Mouse (Mus musculus) hindbrain, embryonic 11.5 days (tissue): ENCODE measurements around the gene Cd24a. TPM values are rescaled to one million over a fixed set of nuclear protein-coding genes. Genes with fewer than 3 reads are reported as not detected.

ENCODE experiments used
- ATAC-seq: fragments of 200-750 bp; cut with Nextera tagmentation; 2 replicates; pipeline ENCODE4 v1.8.0; 2017; ENCODE audit warnings: mild to moderate bottlenecking, moderate TSS enrichment, moderate library complexity; ENCODE audit not compliant: low FRiP score
- DNase-seq: peaks from one replicate; pipeline ENCODE4 v3.0.0-alpha.2; 2015; ENCODE audit warnings: low spot score
- H3K27ac ChIP-seq: fragments of 300-500 bp; sonication (generic); 2 replicates; pipeline ENCODE4 v1.5.1; 2014; ENCODE audit warnings: mild to moderate bottlenecking, low read depth, low read length
- H3K27me3 ChIP-seq: fragments of 300-500 bp; sonication (generic); 2 replicates; pipeline ENCODE4 v1.6.1; 2014; ENCODE audit warnings: mild to moderate bottlenecking, low read length, moderate library complexity, mixed read lengths; ENCODE audit not compliant: control insufficient read depth, insufficient read depth
- H3K36me3 ChIP-seq: fragments of 300-500 bp; sonication (generic); 2 replicates; pipeline ENCODE4 v1.6.1; 2014; ENCODE audit warnings: mild to moderate bottlenecking, low read length, moderate library complexity, mixed read lengths; ENCODE audit not compliant: control insufficient read depth, insufficient read depth
- H3K4me1 ChIP-seq: fragments of 300-500 bp; sonication (generic); replicated peaks from 2 replicates; pipeline ENCODE4 v1.6.1; 2014; ENCODE audit warnings: low read length, mixed read lengths; ENCODE audit not compliant: control insufficient read depth, insufficient read depth
- H3K4me2 ChIP-seq: fragments of 300-500 bp; sonication (generic); replicated peaks from 2 replicates; pipeline ENCODE4 v1.6.1; 2014; ENCODE audit warnings: mild to moderate bottlenecking, low read depth, low read length
- H3K4me3 ChIP-seq: fragments of 300-500 bp; sonication (generic); 2 replicates; pipeline ENCODE4 v1.5.1; 2014; ENCODE audit warnings: low read depth, low read length
- H3K9ac ChIP-seq: fragments of 300-500 bp; sonication (generic); 2 replicates; pipeline ENCODE4 v1.6.1; 2014; ENCODE audit warnings: low read depth, low read length
- H3K9me3 ChIP-seq: fragments of 300-500 bp; sonication (generic); 2 replicates; pipeline ENCODE4 v1.6.1; 2016; ENCODE audit warnings: low read length; ENCODE audit not compliant: control insufficient read depth
- WGBS: fragments of 180-500 bp; shearing (Covaris S2); extraction: QIAGEN DNeasy Blood & Tissue Kit; methylation state at CpG from one replicate; pipeline ENCODE4 v1.1.7; 2014; 5-methylcytosine and 5-hydroxymethylcytosine counted together
- polyA plus RNA-seq: library from polyadenylated mRNA; unstranded; fragments of >200 nt; fragmentation: Nextera tagmentation; extraction: Ambion mirVana; gene quantifications from 2 replicates; pipeline ENCODE4 v1.2.1, GENCODE M21; 2014

Cd24a gene
- polyA plus RNA-seq, 1 experiment from 2014 or later, result 816 TPM

DNA sequence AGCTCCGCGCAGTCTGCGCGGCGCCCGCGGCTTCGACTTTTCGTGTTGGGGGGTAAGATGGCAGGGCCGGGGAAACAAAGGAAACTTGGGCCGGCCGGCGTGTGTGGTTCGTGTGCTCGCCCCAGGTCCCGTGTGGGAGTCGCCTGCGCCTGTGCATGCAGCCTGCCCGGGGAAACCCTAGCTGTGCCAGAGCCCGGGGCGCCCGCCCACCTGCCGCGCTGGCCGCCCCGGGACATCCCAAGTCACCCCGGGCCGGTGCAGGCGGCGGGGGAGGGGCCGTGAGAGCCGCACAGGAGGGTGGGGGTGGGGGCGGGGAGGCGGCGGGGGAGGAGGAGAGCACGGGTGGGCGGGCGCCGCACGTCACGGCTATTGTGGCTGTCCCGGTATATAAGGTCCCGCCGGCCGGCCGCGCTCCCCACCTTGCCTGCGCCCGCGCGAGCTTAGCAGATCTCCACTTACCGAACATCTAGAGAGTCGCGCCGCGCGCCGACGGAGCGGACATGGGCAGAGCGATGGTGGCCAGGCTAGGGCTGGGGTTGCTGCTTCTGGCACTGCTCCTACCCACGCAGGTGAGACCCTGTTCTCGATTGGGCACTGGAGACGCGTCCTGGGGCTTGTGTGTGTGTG is 783 bp downstream of the Cd24a start:
- peak overlapping the region; percentile 98 for H3K27ac ChIP-seq
- peak overlapping the region; percentile 99 for H3K9ac ChIP-seq
- peak; percentile 88 for ATAC-seq
- peaks cover 3% of the 10 kb centered on the region; the same call in 1 of the 2 replicates for H3K4me1 ChIP-seq
- no peaks in the 10 kb centered on the region for H3K27me3 ChIP-seq
- 0% methylated on average over 50 of the region's 65 CpGs for WGBS
- H3K36me3 ChIP-seq, result no peaks in the 10 kb centered on the region
- peak; percentile 90 for DNase-seq
- H3K4me3 ChIP-seq, result peak overlapping the region; percentile 89
- H3K9me3 ChIP-seq, result no peaks in the 10 kb centered on the region
- H3K4me2 ChIP-seq, result peak overlapping the region; percentile 85

DNA sequence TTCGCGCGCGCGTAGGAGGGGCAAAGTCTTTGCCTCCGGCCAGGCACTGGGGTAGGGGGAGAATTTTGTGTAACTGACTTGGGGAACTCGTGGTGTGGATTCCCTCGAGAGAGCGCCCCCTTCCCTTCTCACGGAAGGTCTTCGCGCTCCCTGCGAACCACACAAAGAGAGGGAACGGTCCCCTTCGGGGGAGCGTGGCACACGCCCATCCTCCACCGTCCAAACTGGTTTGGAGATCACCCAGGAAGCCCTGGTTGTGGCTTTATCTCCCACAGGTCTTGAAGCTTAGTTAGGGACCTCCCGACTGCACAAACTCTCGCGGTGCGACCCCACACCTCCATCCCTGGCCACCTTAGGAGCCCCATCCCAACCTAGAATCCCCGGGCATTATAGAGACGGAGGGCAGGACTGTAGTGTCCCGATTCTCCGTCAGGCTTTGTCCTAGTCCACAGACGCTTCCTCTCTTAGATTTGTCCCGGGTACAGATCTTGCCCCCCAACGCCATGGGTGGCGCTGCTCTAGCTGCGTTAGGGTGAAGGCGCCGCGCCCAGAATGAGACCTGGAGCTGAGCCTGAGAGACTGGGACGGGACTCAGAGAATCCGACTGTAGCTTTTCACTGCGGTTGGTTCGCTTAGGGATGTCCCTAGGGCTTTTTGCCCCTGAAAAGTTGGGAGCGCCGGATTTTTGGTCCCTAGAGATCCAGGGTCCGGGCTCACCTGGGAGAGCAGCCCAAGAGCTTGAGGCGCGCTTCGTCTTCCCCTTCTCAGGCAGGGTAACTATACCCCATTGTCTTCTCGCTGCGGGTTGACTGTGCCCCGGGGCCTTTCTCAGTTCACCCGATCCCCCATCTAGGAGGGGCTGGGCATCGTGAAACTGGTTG is 1.5 kb downstream of the Cd24a start:
- peak; percentile 39 for ATAC-seq
- peak overlapping the region; percentile 99 for H3K9ac ChIP-seq
- H3K9me3 ChIP-seq, result no peaks in the 10 kb centered on the region
- H3K4me1 ChIP-seq, result peaks cover 3% of the 10 kb centered on the region; the same call in 1 of the 2 replicates
- H3K4me3 ChIP-seq, result peak overlapping the region; percentile 89
- H3K27me3 ChIP-seq, result no peaks in the 10 kb centered on the region
- WGBS, result under 1% methylated on average over 48 of the region's 49 CpGs
- H3K27ac ChIP-seq, result peak overlapping the region; percentile 98
- peak overlapping the region; percentile 85 for H3K4me2 ChIP-seq
- H3K36me3 ChIP-seq, result no peaks in the 10 kb centered on the region
- peak; percentile 80 for DNase-seq

DNA sequence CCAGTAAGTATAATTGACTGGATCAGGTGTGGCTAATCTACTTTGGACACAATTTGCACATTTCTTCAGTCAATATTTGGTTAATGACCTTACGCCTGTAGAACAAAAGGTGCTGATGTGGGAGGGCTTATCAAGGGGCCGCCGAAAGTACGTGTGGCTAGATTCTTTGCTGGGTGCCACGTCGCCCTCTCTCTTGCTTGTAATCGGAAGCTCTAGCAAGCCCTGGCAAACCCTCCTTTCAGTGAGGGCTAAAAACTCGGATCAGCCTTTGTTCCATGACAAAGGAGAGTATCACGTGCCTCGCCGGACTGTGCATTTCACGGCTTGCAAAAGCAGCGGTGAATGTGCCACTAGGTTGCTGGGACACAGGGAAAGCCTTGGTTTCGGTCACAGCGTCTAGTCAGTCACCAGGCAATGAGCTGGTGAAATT is 2.6 kb downstream of the Cd24a start:
- under 1% methylated on average over 15 of the region's 15 CpGs for WGBS
- no peaks in the 10 kb centered on the region for H3K36me3 ChIP-seq
- peak overlapping the region; percentile 98 for H3K27ac ChIP-seq
- DNase-seq (peak; percentile 88), ATAC-seq (peak; percentile 53)
- H3K4me3 ChIP-seq, result peak overlapping the region; percentile 89
- H3K9me3 ChIP-seq, result no peaks in the 10 kb centered on the region
- peak overlapping the region; percentile 99 for H3K9ac ChIP-seq
- H3K4me1 ChIP-seq, result peaks cover 3% of the 10 kb centered on the region; the same call in 1 of the 2 replicates
- H3K27me3 ChIP-seq, result no peaks in the 10 kb centered on the region
- peak overlapping the region; percentile 85 for H3K4me2 ChIP-seq

DNA sequence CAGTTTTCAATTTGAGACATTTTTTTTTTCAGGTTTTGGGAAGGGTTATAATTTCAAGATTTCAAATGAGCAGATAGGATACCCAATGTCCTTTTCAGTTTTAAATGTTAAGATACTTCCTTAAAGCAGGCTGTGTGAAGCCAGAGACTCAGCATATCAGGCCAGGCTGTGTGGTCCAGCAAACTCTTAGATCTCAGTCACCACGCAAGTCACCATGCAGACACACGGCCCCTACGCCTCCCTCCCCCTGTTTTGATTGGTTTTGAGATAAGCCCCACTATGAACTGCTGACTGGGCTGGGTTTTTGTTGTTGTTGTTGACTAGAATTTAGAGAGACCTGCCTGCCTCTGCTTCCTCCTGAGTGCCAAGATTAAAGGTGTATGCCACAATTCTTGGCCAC is 3.2 kb downstream of the Cd24a start:
- H3K27ac ChIP-seq, result peak overlapping the region; percentile 98
- H3K9ac ChIP-seq, result peak overlapping the region; percentile 99
- H3K36me3 ChIP-seq, result no peaks in the 10 kb centered on the region
- no peak for DNase-seq
- peak overlapping the region; percentile 89 for H3K4me3 ChIP-seq
- peak overlapping the region; percentile 85 for H3K4me2 ChIP-seq
- no peaks in the 10 kb centered on the region for H3K9me3 ChIP-seq
- H3K27me3 ChIP-seq, result no peaks in the 10 kb centered on the region
- WGBS, result 70% methylated on average over 3 of the region's 3 CpGs
- no peak for ATAC-seq
- peaks cover 3% of the 10 kb centered on the region; the same call in 1 of the 2 replicates for H3K4me1 ChIP-seq

DNA sequence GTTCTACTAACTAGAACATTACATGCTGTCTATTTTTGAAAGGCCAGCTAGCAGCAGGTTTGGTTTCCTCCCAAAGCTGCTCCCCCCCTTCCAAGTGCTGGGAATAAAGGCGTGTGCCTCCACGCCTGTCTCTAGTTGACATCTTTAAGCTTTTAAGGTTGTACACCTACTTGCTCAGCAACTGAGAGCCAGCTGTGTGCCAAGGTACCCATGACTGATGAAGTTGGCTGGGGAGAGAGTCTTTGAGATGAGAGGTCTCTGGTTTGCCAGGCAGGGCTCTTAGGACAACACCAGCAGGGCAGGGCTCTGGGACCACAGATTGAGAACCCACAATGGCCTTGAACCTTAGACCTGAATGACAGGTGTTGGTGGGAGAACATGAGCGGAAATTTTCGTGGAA is 6.5 kb downstream of the Cd24a start:
- H3K9me3 ChIP-seq, result no peaks in the 10 kb centered on the region
- ATAC-seq, result no peak
- no peaks in the 10 kb centered on the region for H3K4me1 ChIP-seq
- no peak overlapping the region for H3K4me3 ChIP-seq
- no peaks in the 10 kb centered on the region for H3K36me3 ChIP-seq
- no peak overlapping the region for H3K9ac ChIP-seq
- no peaks in the 10 kb centered on the region for H3K27me3 ChIP-seq
- no peak overlapping the region for H3K27ac ChIP-seq
- no peak for DNase-seq
- WGBS, result 95% methylated on average over 4 of the region's 4 CpGs
- H3K4me2 ChIP-seq, result no peak overlapping the region

- no peak for DNase-seq
- Histone ChIP-seq H3K27me3 (no peaks in the 10 kb centered on the region), H3K4me3 (no peak overlapping the region), H3K9me3 (no peaks in the 10 kb centered on the region), H3K4me2 (no peak overlapping the region), H3K36me3 (no peaks in the 10 kb centered on the region), H3K27ac (no peak overlapping the region), H3K9ac (no peak overlapping the region), H3K4me1 (no peaks in the 10 kb centered on the region)
- ATAC-seq, result no peak
- WGBS, result 69% methylated on average over 8 of the region's 8 CpGs
Measured at GRCm38 (mm10) chr10:43588470-43589177, 10.5 kb downstream of the Cd24a start.

DNA sequence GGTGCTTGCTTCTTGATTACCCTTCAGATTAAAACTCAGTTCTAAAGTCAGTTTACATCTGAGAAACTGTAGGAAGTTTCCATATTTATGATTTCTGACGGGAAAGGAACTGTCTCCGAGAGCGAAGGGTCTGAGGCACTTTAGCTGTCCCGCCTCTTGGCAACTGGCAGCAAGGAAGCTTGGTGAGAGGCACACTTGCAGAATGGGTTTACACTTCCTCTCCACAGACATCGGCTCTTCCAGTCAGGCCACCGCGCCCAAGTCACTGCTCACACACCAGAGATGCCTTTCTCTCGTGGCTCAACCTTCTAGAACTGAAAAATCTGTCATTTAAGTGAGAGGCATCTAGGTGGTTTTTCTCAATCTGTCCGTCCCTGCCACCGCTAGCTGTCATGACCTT is 13.4 kb downstream of the Cd24a start:
- Histone ChIP-seq H3K9ac (no peak overlapping the region), H3K4me3 (no peak overlapping the region), H3K4me1 (no peaks in the 10 kb centered on the region), H3K4me2 (no peak overlapping the region), H3K9me3 (no peaks in the 10 kb centered on the region), H3K27ac (no peak overlapping the region), H3K36me3 (no peaks in the 10 kb centered on the region), H3K27me3 (no peaks in the 10 kb centered on the region)
- DNase-seq, result no peak
- no peak for ATAC-seq
- WGBS, result 96% methylated on average over 10 of the region's 10 CpGs

DNA sequence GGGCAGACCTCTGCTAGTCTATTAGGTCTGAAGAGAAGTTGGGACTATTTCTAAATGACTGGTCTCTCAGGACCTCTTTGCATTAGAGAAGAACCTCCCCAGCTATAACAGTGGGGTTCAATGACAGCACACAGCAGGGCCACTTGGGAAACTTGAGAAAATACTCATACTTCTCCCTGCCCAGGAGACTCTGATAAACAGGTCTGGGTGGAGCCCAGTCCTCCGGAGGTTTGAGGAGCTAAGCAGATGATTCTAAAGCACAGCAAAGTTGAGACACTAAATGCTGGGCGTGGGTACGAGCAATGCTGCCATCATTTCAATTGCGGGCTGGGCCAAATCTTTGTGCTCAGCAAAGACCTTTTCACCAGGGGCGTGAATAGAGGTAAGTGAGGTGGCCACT is 15.1 kb downstream of the Cd24a start:
- H3K4me2 ChIP-seq, result no peak overlapping the region
- H3K4me3 ChIP-seq, result no peak overlapping the region
- H3K27me3 ChIP-seq, result no peaks in the 10 kb centered on the region
- ATAC-seq (no peak), DNase-seq (no peak)
- WGBS, result 85% methylated on average over 5 of the region's 5 CpGs
- H3K27ac ChIP-seq, result no peak overlapping the region
- H3K4me1 ChIP-seq, result no peaks in the 10 kb centered on the region
- H3K36me3 ChIP-seq, result no peaks in the 10 kb centered on the region
- no peaks in the 10 kb centered on the region for H3K9me3 ChIP-seq
- no peak overlapping the region for H3K9ac ChIP-seq
